Mouse (Mus musculus) forebrain, embryonic 13.5 days (tissue): ENCODE results near the gene Kdm4b. TPM values are rescaled to one million over a fixed set of nuclear protein-coding genes. Genes with fewer than 3 reads are reported as not detected.

ENCODE experiments used
- ATAC-seq: fragments of 200-750 bp; cut with Nextera tagmentation; 2 replicates; pipeline ENCODE4 v1.8.0; 2017
- H3K27ac ChIP-seq: fragments of 300-500 bp; sonication (generic); 2 replicates; pipeline ENCODE4 v1.5.1; 2015; ENCODE audit warnings: inconsistent platforms, mild to moderate bottlenecking, moderate library complexity
- H3K27me3 ChIP-seq: fragments of 300-500 bp; sonication (generic); 2 replicates; pipeline ENCODE4 v1.6.1; 2015; ENCODE audit warnings: mild to moderate bottlenecking, inconsistent platforms
- H3K36me3 ChIP-seq: fragments of 300-500 bp; sonication (generic); 2 replicates; pipeline ENCODE4 v1.6.1; 2015; ENCODE audit warnings: mild to moderate bottlenecking, inconsistent platforms; ENCODE audit not compliant: poor library complexity, severe bottlenecking
- H3K4me1 ChIP-seq: fragments of 300-500 bp; sonication (generic); 2 replicates; pipeline ENCODE4 v1.6.1; 2015; ENCODE audit warnings: inconsistent platforms
- H3K4me2 ChIP-seq: fragments of 300-500 bp; sonication (generic); 2 replicates; pipeline ENCODE4 v1.6.1; 2015; ENCODE audit warnings: inconsistent platforms, mild to moderate bottlenecking, moderate library complexity
- H3K4me3 ChIP-seq: fragments of 300-500 bp; sonication (generic); 2 replicates; pipeline ENCODE4 v1.5.1; 2015; ENCODE audit warnings: mild to moderate bottlenecking, inconsistent platforms
- H3K9ac ChIP-seq: fragments of 300-500 bp; sonication (generic); 2 replicates; pipeline ENCODE4 v1.6.1; 2015; ENCODE audit warnings: mild to moderate bottlenecking, inconsistent platforms
- H3K9me3 ChIP-seq: fragments of 300-500 bp; sonication (generic); replicated peaks from 2 replicates; pipeline ENCODE4 v1.6.1; 2016; ENCODE audit warnings: inconsistent platforms
- WGBS: fragments of 180-500 bp; shearing (Covaris S2); methylation state at CpG from one replicate; pipeline ENCODE4 v1.1.7; 2015; 5-methylcytosine and 5-hydroxymethylcytosine counted together
- polyA plus RNA-seq: library from polyadenylated mRNA; unstranded; fragments of >200 nt; fragmentation: Nextera tagmentation; extraction: Ambion mirVana; gene quantifications from 2 replicates; pipeline ENCODE4 v1.2.1, GENCODE M21; 2015

Gene Kdm4b
- polyA plus RNA-seq, 1 experiment from 2014 or later = 51.4 TPM

DNA sequence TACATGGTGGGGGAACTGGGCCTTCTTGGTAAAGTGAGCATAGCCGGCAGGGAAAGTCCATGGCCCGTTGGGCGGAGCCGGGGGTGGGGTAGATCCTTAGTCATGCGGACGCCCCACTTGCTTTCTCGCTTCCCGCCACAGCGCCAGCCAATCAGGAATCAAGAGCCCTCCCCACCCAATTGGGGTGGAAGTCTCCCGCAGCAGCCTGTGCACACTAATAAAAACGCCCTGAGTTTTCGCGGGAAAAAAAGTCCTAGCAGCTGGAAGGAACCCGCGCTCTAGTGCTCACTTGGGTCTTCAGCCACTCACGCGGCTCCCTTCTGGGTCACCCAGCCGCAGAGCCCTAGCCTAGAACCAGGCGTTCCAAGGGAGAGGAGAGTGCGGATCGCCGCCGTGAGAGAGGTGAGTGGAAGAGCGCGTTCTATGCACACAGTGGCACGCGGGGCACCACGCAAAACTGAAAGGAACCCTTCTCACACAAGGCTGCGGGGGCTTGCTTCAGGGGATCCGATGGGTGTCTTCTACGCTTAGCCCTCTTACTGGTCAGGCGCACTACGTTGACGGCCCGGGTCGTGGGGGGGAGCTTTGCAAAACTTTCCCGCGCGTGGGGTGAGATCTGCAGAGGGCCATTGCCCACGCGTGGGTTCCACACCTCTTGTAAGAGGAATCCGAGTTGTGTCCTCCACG, 22.6 kb upstream of the Kdm4b start, which contains the start of gene Uhrf1:
Gene Uhrf1 (plus strand): TSS at position 162 of the 687 bp plus-strand sequence.
- peak; percentile 73 for ATAC-seq
- H3K27ac ChIP-seq = peak within 1 kb of the TSS; percentile 87
- H3K4me3 ChIP-seq = peak within 1 kb of the TSS; percentile 73
- H3K4me2 ChIP-seq = peak within 1 kb of the TSS; percentile 97
- H3K4me1 ChIP-seq = peaks cover 50% of the 10 kb centered on the region
- peaks cover 27% of the 10 kb centered on the region for H3K36me3 ChIP-seq
- H3K27me3 ChIP-seq = no peaks in the 10 kb centered on the region
- peak within 1 kb of the TSS; percentile 79 for H3K9ac ChIP-seq
- H3K9me3 ChIP-seq = no peaks in the 10 kb centered on the region
- WGBS = under 1% methylated on average over 43 of the region's 43 CpGs

DNA sequence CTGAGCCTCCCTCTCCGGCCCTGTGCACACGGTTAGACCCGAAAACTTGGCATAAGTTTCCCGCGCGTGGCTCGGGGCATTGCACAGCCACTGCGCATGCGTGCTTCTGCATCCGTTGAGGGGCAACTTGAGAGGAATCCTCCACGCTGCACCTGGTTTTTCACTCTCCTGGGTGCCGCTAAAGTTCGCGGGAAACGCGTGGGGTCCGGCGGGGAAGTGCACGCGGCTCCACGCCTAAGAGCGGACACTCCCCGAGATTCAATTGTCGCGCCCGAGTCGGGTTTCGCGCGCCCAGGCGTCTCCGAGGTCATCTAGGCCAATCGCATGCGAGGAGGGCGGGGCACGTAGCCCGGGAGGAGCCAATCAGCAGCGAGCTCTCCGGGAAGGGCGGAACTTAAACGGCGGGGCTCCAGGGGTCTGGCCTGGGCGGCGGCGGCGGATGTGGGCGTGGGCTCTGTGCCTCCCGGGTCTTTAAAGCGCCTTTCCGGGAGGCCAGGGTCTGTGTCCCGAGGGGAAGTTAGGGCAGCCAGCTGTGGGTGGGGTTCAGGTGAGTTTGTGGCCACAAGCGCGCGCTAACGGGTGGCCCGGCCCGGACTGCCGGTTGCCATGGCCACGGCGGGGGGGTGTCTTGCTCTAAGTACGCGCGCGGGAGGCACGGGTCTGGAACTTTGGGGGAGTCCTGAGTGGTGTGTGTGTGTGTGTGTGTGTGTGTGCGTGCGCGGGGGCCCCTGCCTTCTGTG, 21.8 kb upstream of the Kdm4b start:
- peak; percentile 96 for ATAC-seq
- Histone ChIP-seq H3K9ac (peak overlapping the region; percentile 79), H3K4me3 (peak overlapping the region; percentile 73), H3K4me1 (peaks cover 50% of the 10 kb centered on the region), H3K36me3 (peaks cover 34% of the 10 kb centered on the region), H3K27me3 (no peaks in the 10 kb centered on the region), H3K4me2 (peak overlapping the region; percentile 97), H3K27ac (peak overlapping the region; percentile 87), H3K9me3 (no peaks in the 10 kb centered on the region)
- WGBS = under 1% methylated on average over 68 of the region's 68 CpGs

DNA sequence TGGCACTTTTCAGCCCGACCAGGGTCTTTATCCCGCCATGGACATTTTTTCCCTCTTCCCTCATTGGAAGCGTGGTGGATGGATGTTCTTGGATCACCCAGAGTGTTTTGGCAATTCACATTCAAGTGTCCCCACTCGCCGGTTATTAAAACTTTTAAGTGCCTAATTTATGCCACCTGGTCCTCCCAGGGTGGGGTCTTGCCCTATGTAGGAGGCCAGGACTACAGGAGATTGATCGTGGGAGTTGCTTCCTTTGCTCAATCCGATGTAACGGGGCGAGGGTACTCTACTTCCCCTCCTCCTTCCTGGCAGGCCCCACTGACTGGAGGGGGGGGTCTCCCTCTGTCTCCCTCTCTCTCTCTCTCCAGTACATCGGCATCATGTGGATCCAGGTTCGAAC, 21.1 kb upstream of the Kdm4b start:
- Histone ChIP-seq H3K27me3 (no peaks in the 10 kb centered on the region), H3K4me1 (peaks cover 50% of the 10 kb centered on the region), H3K4me2 (peak overlapping the region; percentile 97), H3K27ac (no peak overlapping the region), H3K9me3 (no peaks in the 10 kb centered on the region), H3K36me3 (peaks cover 41% of the 10 kb centered on the region), H3K9ac (peak overlapping the region; percentile 79), H3K4me3 (peak overlapping the region; percentile 73)
- no peak for ATAC-seq
- 13% methylated on average over 11 of the region's 11 CpGs for WGBS

DNA sequence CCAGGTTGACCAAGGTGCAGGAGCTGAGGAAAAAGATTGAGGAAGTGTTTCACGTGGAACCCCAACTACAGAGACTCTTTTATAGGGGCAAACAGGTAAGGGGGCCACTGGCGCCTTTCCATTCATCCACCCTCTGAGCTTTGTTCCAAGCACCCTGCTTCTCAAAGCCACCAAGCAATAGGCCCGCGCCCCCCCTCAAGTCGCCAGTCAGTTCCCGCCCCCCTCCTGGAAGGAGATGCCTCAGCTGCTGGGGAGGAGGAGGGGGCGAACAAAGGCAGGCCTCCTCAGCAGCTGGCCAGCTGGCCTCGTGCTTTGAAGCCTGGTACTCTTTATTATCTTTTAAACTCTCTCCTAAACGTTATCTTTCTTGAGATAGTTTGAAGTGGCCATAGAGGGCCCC, 20.7 kb upstream of the Kdm4b start:
- peaks cover 46% of the 10 kb centered on the region for H3K36me3 ChIP-seq

DNA sequence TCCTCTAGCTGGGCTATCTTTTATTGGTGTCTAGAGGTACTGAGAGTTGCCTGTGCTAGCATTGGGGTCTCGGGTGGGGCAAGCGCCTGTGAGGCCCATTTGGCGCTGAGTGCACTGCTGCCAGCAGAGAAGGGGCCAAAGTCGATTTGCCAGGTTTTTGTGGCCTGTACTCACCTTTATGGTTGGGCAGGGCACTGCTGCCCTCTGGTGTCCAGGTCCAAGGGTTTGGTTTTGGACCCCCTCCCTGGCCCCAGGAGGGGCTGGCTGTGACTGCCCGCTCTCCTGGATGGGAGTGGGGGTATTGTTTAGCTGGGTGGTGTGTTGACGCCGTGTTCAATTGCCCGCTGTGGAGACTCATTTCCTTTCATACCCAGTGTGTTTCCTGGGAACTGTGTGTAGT, 20.0 kb upstream of the Kdm4b start:
- ATAC-seq = no peak
- Histone ChIP-seq H3K4me3 (peak overlapping the region; percentile 73), H3K9me3 (no peaks in the 10 kb centered on the region), H3K27me3 (no peaks in the 10 kb centered on the region), H3K9ac (peak overlapping the region; percentile 51), H3K4me2 (peak overlapping the region; percentile 97), H3K4me1 (peaks cover 50% of the 10 kb centered on the region), H3K36me3 (peaks cover 52% of the 10 kb centered on the region), H3K27ac (peak overlapping the region; percentile 20)
- 57% methylated on average over 8 of the region's 8 CpGs for WGBS

More for the DNA sequence above, 20.7 kb upstream of the Kdm4b start:
- no peaks in the 10 kb centered on the region for H3K27me3 ChIP-seq
- ATAC-seq = no peak
- H3K27ac ChIP-seq = no peak overlapping the region
- 24% methylated on average over 9 of the region's 9 CpGs for WGBS
- no peaks in the 10 kb centered on the region for H3K9me3 ChIP-seq
- peak overlapping the region; percentile 97 for H3K4me2 ChIP-seq
- H3K4me3 ChIP-seq = peak overlapping the region; percentile 73
- H3K9ac ChIP-seq = peak overlapping the region; percentile 79
- H3K4me1 ChIP-seq = peaks cover 50% of the 10 kb centered on the region

DNA sequence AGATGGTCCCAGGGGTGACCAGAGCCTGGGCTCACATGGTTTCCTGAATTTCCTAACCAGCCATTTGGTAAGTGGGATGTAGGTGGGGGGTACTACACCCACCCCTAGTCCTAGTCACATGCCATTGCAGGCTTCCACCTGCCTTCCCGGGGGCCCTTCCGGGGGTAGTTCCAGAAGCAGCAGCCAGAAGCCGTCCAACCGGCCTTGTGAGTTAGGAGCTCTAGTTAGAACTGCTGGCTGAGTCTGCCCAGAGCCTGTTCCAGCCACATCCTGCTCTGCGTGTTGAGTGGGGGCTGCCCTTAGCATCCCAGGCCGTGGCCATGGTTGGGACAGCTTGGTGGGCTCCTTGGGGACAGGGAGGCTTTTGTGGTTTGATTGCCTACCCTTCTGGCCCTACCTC, 17.8 kb upstream of the Kdm4b start:
- Histone ChIP-seq H3K27me3 (no peaks in the 10 kb centered on the region), H3K4me3 (no peak overlapping the region), H3K9ac (no peak overlapping the region), H3K27ac (no peak overlapping the region), H3K9me3 (no peaks in the 10 kb centered on the region), H3K4me2 (no peak overlapping the region), H3K4me1 (peaks cover 45% of the 10 kb centered on the region), H3K36me3 (peaks cover 74% of the 10 kb centered on the region)
- no peak for ATAC-seq
- 88% methylated on average over 6 of the region's 6 CpGs for WGBS

DNA sequence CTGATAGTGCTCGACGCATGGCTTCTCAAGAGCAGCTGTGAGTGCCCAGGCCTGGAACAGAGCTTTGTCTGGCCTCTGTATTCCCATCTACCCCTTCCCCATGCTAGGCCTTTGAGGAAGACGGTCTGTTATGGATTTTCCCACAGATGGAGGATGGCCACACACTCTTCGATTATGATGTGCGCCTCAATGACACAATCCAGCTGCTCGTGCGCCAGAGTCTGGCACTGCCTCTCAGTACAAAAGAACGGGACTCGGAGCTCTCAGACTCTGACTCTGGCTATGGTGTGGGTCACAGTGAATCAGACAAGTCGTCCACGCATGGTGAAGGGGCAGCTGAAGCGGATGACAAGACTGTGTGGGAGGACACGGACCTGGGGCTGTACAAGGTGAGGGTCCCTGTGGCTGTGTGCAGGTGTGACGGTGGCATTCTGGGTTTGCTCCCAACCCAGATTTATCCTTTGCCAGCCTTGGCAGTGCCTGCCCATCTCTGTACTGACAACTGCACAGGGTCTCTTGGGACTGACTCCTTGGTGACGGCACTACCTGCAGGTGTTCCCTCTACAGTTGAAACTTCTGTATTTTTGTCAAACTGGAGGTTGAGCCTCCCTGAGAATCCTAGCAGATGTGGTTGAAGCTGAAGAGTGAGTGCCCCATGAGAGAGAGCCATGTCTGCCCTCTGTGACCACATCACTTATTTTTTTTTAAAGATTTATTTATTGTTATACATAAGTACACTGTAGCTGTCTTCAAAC, 16.5 kb upstream of the Kdm4b start:
- Histone ChIP-seq H3K9me3 (no peaks in the 10 kb centered on the region), H3K4me1 (peaks cover 39% of the 10 kb centered on the region), H3K36me3 (peaks cover 86% of the 10 kb centered on the region), H3K4me2 (no peak overlapping the region), H3K27me3 (no peaks in the 10 kb centered on the region), H3K27ac (no peak overlapping the region), H3K4me3 (no peak overlapping the region), H3K9ac (no peak overlapping the region)
- no peak for ATAC-seq
- 90% methylated on average over 15 of the region's 15 CpGs for WGBS

DNA sequence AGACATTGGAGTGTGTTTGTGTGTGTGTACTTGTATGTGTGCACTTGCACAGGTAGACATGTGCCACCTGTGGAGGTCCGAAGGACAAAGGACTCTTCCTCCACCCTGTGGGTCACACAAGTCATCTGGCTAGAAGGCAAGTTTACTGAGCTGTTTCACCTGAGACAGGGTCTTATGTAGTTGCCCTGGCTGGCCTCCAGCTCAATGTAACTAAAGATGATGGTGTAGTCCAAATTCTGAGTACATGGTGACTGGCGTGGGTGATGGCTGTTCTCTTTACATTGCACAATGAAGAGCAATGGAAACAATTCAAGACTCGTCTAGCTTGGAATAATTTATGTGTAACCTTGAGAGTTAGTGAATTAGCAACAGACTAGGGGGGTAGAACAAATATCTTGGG, 1.4 kb upstream of the Kdm4b start:
- Histone ChIP-seq H3K36me3 (peaks cover 34% of the 10 kb centered on the region), H3K9ac (no peak overlapping the region), H3K27ac (no peak overlapping the region), H3K9me3 (no peaks in the 10 kb centered on the region), H3K4me1 (peaks cover 24% of the 10 kb centered on the region), H3K27me3 (no peaks in the 10 kb centered on the region), H3K4me2 (no peak overlapping the region), H3K4me3 (no peak overlapping the region)
- ATAC-seq = no peak
- 66% methylated on average over 3 of the region's 3 CpGs for WGBS

DNA sequence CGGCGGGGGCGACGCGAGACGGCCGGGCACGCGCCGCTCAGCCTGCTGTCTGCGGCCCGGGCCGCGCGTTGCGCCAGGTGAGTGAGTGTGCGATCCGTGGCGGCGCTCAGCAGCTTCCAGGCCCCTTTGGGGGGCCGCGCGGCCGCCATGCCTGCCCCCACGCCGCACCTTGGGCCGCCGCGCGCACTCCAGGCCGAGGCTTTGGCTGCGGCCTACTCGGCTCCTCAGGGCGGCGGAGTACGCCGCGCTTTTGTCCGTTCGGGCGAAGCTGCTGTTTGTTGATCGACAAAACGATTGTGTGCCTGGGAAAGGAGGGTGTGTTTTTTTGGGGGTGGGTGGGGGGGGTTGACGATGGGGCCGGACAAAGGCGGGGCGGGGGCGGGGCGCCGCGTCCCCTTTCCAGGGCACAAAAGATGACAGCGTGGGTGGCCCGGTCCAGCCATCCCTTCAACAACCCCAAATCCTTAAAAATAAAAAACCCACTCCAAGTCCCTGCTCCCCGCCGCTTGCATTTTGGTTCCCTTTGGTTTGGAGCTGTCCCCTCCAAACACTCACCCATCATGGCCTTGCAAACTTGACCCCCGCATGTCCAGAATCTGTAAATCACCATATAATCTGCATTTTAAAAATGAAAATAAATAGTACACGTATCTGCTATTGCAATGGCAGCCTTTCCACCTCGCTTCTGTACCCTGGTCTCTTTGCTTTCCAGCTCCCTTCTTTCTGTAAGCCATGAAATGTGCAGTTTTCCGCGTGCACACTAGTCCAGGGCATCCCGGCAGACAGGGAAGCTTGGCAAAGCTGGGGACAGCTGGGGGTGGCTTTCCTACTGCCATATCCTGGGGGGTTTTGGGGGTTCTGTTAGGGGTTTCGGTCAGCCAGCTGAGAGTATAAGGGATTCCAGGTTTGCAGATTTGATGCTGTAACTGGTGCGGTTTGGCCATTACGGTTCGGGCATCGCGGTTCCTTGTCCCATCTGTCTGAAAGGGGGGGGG, 588 bp downstream of the Kdm4b start:
- WGBS = 4% methylated on average over 49 of the region's 67 CpGs
- H3K27ac ChIP-seq = peak overlapping the region; percentile 88

DNA sequence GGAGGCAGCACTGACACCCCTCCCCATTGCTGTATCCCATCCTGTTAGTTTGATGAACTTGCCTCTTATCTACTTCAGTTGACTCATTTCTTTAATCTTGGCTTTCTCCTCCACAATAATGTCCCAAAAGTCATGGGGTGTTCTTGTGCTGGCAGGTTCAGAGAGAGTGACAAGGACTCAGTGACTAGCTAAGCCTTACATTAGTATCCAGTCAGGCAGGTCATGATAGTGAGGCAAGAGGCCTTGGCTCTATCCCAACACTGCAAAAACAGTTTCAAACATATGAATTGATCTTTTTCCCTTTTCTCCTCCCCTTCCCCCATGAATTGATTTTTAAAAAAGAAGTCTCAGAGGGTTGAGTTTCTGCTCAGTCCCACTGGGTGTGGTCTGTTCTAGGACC, 3.4 kb downstream of the Kdm4b start:
- H3K9me3 ChIP-seq = no peaks in the 10 kb centered on the region
- no peak for ATAC-seq
- H3K27me3 ChIP-seq = no peaks in the 10 kb centered on the region
- H3K9ac ChIP-seq = no peak overlapping the region
- H3K27ac ChIP-seq = no peak overlapping the region
- H3K4me1 ChIP-seq = peaks cover 47% of the 10 kb centered on the region
- H3K4me3 ChIP-seq = no peak overlapping the region
- H3K36me3 ChIP-seq = 0 out of 2 replicates have a peak, but pooled peaks cover 3% of the 10 kb centered on the region
- no peak overlapping the region for H3K4me2 ChIP-seq

More for the DNA sequence above, 588 bp downstream of the Kdm4b start:
- peak; percentile 46 for ATAC-seq
- peak overlapping the region; percentile 87 for H3K9ac ChIP-seq
- H3K4me3 ChIP-seq = peak overlapping the region; percentile 66
- H3K4me1 ChIP-seq = peaks cover 42% of the 10 kb centered on the region
- H3K4me2 ChIP-seq = peak overlapping the region; percentile 74
- no peaks in the 10 kb centered on the region for H3K27me3 ChIP-seq
- H3K36me3 ChIP-seq = peaks cover 14% of the 10 kb centered on the region
- no peaks in the 10 kb centered on the region for H3K9me3 ChIP-seq

DNA sequence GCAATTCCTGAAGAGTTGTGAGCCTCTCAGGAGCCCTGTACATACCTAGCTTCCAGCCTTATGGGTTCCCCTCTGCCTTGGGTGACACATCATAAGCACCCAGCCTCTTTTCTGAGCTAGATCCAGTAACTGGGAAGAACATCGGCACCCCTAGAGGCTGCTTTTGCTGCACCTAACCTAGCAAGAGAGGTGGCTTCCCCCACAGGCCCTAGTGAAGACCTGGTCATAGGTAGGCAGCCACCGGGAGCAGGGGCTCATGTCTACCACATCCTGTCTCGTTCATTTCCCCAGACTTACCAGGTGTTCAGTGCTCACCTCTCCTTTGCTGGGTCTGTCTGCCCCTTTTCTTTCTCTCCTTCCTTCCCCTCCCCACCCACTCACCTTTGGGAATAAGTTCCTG, 4.5 kb downstream of the Kdm4b start:
- Histone ChIP-seq H3K36me3 (no peaks in the 10 kb centered on the region), H3K9me3 (no peaks in the 10 kb centered on the region), H3K9ac (no peak overlapping the region), H3K4me2 (no peak overlapping the region), H3K27ac (no peak overlapping the region), H3K4me3 (no peak overlapping the region), H3K27me3 (no peaks in the 10 kb centered on the region), H3K4me1 (peaks cover 43% of the 10 kb centered on the region)
- 83% methylated on average over 3 of the region's 3 CpGs for WGBS
- no peak for ATAC-seq
